Mouse (Mus musculus) Patski (cell line): ENCODE results near the gene 6330403K07Rik. TPM values are rescaled to one million over a fixed set of nuclear protein-coding genes. Genes with fewer than 3 reads are reported as not detected.
A peak's percentile ranks its signal among the peaks of the same experiment; 100 is the strongest.

Experiments
- ATAC-seq: fragments of 100-300 bp; one replicate; pipeline ENCODE4 v1.8.0; 2021
- CTCF ChIA-PET: fragments of 350-600 bp; sonication (Branson Sonifier 250); formaldehyde crosslinking; loops from one replicate; lab custom pipeline; 2022; ENCODE audit warnings: inconsistent platforms; lab: Charles Lee
- POLR2A ChIA-PET: fragments of 350-600 bp; sonication (Branson Sonifier 250); formaldehyde crosslinking; loops from one replicate; lab custom pipeline; 2022; ENCODE audit warnings: antibody characterized with exemption, inconsistent platforms; lab: Charles Lee
- DNase-seq: peaks from one replicate; pipeline ENCODE4 v3.0.0-alpha.2; 2011; ENCODE audit warnings: low read depth, low spot score
- H3K27me3 ChIP-seq: fragments of 371-371 bp; one replicate; pipeline ENCODE4 v1.5.1; 2021
- CTCF ChIP-seq: fragments of 100-300 bp; IDR thresholded peaks from one replicate; pipeline ENCODE4 v1.5.1; 2021
- in situ Hi-C: fragments of 300-500 bp; cut with MboI; formaldehyde crosslinking; loops from 3 replicates; pipeline ENCODE4 v1.11.1; 2018; ENCODE audit warnings: low pct_unique_long_range_greater_than_20kb, mixed read lengths
- polyA plus RNA-seq: library from polyadenylated mRNA; unstranded; gene quantifications from one replicate; pipeline ENCODE4 v1.2.3, GENCODE M21; 2021

Gene 6330403K07Rik
- polyA plus RNA-seq = 0.41 TPM

DNA sequence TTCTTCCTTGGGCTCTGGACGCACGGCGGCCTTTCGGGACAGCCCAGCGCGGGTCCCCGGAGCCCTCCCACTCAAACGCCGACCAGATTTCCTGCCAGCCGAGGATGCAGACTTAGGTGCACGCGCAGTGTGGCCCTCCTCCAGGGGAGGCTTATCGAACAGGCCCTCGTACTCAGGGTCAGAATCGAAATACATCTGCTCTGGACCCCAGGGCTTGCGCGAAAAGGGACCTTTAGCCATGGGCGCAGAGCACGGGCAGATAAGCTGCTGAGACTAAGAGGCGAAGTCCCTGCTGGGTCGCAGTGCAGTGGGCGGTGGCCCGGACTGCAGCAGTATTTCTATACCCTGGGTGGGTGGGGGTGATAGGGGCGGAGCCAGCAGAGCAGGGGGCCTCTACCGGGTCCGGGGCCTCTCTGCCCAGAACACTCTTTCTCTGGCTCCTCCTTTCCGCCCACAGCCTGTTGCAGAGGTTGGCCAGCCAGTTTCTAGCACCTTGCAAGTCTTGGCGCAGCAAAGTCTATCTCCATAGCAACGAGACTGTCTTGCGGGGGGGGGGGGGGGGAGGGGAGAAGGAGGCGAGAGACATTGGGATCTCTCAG, at the start of gene 6330403K07Rik:
Gene 6330403K07Rik (minus strand): TSS at position 351 of the 599 bp plus-strand sequence.
- CTCF ChIA-PET = no interaction called here
- ATAC-seq (no peak), DNase-seq (no peak)
- in situ Hi-C loops = no loop called here
- H3K27me3 ChIP-seq = no peaks in the 10 kb centered on the region
- POLR2A ChIA-PET = no interaction called here
- no peak for TF ChIP-seq CTCF

DNA sequence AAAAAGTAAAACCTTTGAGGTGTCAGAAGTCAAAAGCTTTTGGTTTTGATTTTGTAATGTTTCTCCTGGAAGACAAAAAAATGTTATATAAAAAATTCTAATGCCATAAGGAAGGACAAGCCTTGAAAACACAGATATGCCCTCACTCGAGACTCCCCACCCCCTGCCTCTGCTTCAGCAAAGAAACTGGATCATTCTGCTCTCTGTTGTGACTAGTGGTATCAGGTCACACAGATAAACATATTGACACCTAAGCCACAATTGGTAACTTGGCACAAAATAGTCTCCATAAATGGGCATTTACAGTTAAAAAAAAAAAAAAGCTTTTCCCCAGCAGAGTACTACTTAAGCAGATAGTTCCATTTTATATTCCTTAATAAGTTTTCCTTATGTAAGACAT, 43.0 kb upstream of the 6330403K07Rik start:
- DNase-seq (no peak), ATAC-seq (no peak)
- TF ChIP-seq CTCF = no peak
- ChIA-PET CTCF (no interaction called here), POLR2A (no interaction called here)
- in situ Hi-C loops = no loop called here
- H3K27me3 ChIP-seq = no peaks in the 10 kb centered on the region

DNA sequence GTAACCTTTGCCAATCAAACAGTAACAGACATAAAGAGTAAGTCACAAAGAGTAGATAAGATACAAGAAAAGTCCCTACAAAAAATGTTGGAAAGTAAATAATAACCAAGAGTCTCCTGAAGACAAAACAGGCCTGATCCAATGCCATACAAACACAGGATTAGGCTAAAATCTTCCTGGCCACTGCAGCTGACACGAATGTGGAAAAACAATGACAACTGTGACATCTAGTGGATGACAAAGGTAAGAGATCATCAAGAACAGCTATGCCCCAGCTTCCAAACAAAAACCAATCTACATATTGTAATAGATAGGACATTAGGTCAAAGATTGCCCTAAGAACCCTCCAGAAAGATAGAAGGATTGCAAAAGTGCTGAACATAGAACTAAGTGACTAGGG, 19.2 kb upstream of the 6330403K07Rik start:
- H3K27me3 ChIP-seq = no peaks in the 10 kb centered on the region
- ATAC-seq (no peak), DNase-seq (no peak)
- in situ Hi-C loops = no loop called here
- POLR2A ChIA-PET = no interaction called here
- CTCF ChIA-PET = no interaction called here
- peak; percentile 47 for TF ChIP-seq CTCF

DNA sequence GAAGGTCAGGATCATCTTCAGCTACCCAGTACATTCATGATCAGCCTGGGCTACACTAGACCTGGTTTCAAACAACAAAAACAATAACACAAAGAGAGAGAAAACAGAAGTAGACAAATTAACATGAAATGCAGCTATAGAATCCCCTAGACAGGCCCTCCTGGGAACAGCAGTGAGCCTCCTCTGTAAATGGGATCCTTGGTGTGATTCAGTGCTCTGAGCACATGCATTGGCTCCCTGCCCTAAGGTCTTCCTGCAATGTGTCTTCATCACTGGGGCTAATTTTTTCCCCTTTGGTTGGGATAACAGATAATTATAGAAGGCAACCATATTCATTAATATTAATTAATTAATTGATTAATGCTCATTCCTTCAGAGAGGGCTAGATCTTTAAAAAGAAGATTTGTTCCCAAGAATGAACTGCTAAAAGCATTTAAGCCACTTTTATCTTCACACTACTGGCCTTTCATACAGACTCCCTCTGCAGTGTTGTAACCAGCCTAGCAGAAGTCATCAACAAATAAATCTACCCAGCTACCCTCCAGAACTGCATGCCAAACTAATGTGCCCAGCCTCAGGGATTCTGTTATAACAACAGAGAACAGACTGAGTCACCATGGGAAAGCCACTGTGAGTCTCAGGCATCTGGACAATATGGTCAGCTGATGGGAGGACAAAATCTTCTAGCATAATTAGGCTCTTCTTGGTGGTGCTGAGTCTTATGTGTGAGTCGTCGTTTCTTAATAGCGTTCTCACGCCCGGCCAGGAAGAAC, 6.4 kb upstream of the 6330403K07Rik start:
- POLR2A ChIA-PET = no interaction called here
- CTCF ChIA-PET = interaction anchor here (1.6 kb wide), 1 partner anchor 10 kb away, joined by 5 read pairs; no protein-coding TSS in a partner anchor
- ATAC-seq (no peak), DNase-seq (no peak)
- no peak for TF ChIP-seq CTCF
- in situ Hi-C loops = no loop called here
- no peaks in the 10 kb centered on the region for H3K27me3 ChIP-seq

GRCm38 (mm10) chr11:71032491-71033162, 686 bp downstream of the 6330403K07Rik start:
- CTCF ChIA-PET = no interaction called here
- ATAC-seq = no peak
- H3K27me3 ChIP-seq = no peaks in the 10 kb centered on the region
- POLR2A ChIA-PET = no interaction called here
- TF ChIP-seq CTCF = no peak
- in situ Hi-C loops = no loop called here
- no peak for DNase-seq

GRCm38 (mm10) chr11:71032070-71032469, 1.2 kb downstream of the 6330403K07Rik start:
- H3K27me3 ChIP-seq = no peaks in the 10 kb centered on the region
- ChIA-PET POLR2A (no interaction called here), CTCF (no interaction called here)
- no peak for ATAC-seq
- DNase-seq = no peak
- in situ Hi-C loops = no loop called here
- no peak for TF ChIP-seq CTCF

- TF ChIP-seq CTCF = no peak
- in situ Hi-C loops = no loop called here
- POLR2A ChIA-PET = no interaction called here
- DNase-seq (no peak), ATAC-seq (no peak)
- CTCF ChIA-PET = interaction anchor here (1.2 to 2.2 kb wide), 2 partner anchors 10 kb away, joined by 5 read pairs; partner anchors contain the start of genes Derl2 and Mis12
- H3K27me3 ChIP-seq = no peaks in the 10 kb centered on the region
Measured at GRCm38 (mm10) chr11:71029403-71030118, 3.8 kb downstream of the 6330403K07Rik start.

DNA sequence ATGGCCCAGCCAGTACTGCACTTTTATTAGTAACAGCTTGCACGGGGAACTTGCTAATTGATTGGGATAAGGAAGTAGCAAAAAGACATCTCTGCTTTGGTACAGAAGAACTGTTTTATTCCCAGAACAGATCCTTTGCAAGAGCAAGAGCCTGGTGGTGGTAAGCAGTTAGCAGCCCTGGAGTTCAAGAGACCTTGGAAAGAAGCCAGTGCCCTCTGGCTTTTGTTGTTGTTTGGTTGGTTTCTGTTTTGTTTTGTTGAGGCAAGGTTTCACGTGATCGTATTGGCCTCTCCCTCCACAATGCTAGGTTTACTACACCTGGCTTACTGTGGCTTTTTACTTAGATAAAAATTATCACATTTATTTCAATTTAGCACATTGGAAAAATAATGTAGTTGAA, 5.0 kb downstream of the 6330403K07Rik start:
- CTCF ChIA-PET = no interaction called here
- no peak for ATAC-seq
- POLR2A ChIA-PET = no interaction called here
- H3K27me3 ChIP-seq = no peaks in the 10 kb centered on the region
- DNase-seq = no peak
- in situ Hi-C loops = no loop called here
- no peak for TF ChIP-seq CTCF

DNA sequence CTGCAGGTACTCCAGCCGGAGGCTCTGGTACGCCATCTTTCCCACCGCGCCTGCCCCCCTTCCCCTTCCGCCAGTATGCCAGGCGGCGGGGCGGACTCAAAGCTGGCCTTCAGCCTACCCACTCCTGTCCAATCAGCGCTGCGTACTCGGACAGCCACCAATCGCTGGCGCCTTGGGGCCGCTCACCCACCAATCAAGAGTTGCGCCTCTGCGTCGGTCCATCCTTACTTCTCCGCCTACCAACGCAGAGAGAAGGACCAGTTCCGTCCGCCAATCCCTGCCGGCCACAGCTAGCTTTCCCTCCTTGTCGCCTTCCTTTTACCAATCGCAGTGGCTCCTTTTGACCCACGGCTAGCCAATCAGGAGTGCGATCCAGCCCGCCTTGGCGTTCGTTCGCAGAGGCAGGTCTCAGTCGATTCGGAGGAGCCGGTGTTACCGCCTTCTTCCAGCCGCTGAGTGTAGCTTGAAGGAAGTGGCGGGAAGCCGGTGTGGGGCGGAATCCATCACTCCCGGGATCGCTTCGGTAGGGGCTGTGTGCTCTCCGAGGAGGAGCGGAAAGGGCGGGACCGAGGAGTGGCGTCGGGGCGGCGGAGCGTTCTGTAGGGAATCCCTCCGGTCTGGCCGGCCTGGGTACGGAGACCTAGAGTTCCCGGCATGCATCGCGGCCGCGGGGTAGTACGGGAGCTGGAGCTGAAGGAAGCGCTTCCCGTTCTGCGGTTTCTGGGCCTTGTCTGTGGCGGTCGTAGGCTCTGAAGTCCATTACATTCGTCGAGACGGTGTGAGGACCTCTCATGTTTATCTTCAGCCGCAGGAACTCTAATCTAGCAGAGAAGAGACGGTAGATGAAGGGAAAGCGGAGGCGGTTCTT, 13.9 kb downstream of the 6330403K07Rik start, which contains the start of the genes Mis12 and Derl2:
Gene Mis12 (plus strand): TSS at position 411 of the 868 bp plus-strand sequence.
Gene Derl2 (minus strand): TSS at position 641 of the 868 bp plus-strand sequence.
- in situ Hi-C loops = loop anchor here (25.0 kb wide), 1 partner anchor 1018 kb away; the partner anchor contains the start of genes Aipl1 and Pimreg
- TF ChIP-seq CTCF = no peak
- POLR2A ChIA-PET = interaction anchor here (1.0 to 1.5 kb wide), 2 partner anchors 15 to 25 kb away, joined by 4 to 5 read pairs; partner anchors contain the start of gene Dhx33
- no peaks in the 10 kb centered on the region for H3K27me3 ChIP-seq
- DNase-seq = peak; percentile 97
- peak; percentile 100 for ATAC-seq
- CTCF ChIA-PET = interaction anchor here (1.3 to 2.0 kb wide), 3 partner anchors 10 to 37 kb away, joined by 3 to 5 read pairs (median 4); partner anchors contain the start of gene C1qbp
